Mouse (Mus musculus): ENCODE measurements at regions not wholly inside any gene's neighbourhood (a gene's known extent, or its start where the extent isn't known, plus 50 kb on each side); places are given as distances from the start of the nearest gene placed in this dataset.

DNA sequence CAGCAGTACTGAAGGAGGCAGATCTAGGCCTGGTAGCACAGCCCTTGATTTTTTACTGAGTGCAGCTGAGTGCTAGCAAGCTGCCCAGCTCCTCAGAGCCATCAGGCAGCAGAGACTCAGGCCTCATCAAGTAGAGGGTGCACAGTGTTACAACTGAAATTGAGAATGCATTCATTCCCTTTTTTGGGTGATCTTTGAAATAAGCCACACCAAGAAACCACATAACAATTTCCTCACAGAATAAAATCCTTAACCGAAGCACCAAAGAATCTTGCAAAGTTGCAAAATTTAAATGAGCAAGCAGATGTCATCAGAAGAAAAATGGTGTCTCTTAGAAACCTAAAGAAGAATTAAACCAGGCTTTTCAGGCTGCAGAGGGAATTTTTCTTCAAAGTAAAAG is 621.4 kb upstream of the Intu start:
- Histone ChIP-seq H3K27ac (no peak overlapping the region; the same call in 1 of the 2 replicates), H3K9me3 (no peaks in the 10 kb centered on the region), H3K9ac (no peak overlapping the region), H3K4me1 (0 out of 2 replicates have a peak, but pooled peaks cover 2% of the 10 kb centered on the region), H3K4me3 (no peak overlapping the region), H3K27me3 (no peaks in the 10 kb centered on the region), H3K4me2 (no peak overlapping the region), H3K36me3 (no peaks in the 10 kb centered on the region)
- WGBS, result 49% methylated on average over 1 of the region's 1 CpGs
- no peak for ATAC-seq (ENCODE audit: borderline replicate concordance, extremely low read depth, low FRiP score, low TSS enrichment)

DNA sequence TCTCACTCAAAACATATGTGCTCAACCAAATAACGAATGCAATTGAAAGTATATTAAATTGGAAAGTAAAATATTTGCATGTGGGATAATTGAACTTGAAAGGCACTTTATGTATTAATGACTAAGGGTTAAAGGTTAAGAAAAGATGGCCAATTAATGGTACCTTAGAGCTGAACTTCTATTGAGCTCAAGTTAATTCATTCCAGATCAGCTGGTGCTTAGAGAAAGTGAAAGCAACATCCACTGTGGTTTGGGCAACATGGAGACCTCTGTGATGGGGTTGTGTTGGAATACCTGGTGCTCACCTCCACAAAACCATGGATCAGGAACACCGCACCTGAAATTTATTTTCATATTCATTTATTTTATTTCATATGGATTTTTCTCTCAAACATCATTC is 612.5 kb upstream of the Intu start:
- Histone ChIP-seq H3K9ac (no peak overlapping the region), H3K9me3 (no peaks in the 10 kb centered on the region), H3K4me2 (no peak overlapping the region), H3K4me3 (no peak overlapping the region), H3K36me3 (no peaks in the 10 kb centered on the region), H3K4me1 (no peaks in the 10 kb centered on the region), H3K27me3 (no peaks in the 10 kb centered on the region), H3K27ac (no peak overlapping the region)
- 88% methylated on average over 2 of the region's 2 CpGs for WGBS
- no peak for ATAC-seq (ENCODE audit: borderline replicate concordance, extremely low read depth, low FRiP score, low TSS enrichment)

DNA sequence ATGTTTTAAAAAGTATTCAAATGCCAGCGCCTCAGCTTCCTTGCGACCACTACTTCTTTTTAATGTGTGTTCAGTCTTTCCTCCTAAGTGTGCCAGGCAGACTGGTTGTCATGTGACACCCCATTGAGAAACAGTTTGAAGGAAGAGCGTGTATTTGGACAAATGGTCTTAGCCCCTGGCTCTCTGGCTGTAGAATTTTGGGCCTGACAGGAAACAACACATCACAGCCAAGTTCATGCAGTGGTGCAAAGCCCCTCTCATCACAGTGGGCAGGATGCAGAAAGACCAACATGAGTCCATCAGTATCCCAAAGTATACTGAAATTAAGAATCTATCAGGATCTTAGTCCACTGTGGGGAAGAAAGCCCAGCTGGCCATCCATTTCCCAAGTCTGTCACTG is 605.6 kb upstream of the Intu start:
- no peak overlapping the region for H3K27ac ChIP-seq
- H3K9ac ChIP-seq, result no peak overlapping the region
- no peaks in the 10 kb centered on the region for H3K36me3 ChIP-seq
- ATAC-seq (ENCODE audit: borderline replicate concordance, extremely low read depth, low FRiP score, low TSS enrichment), result peak; percentile 64; the same call in 1 of the 2 replicates
- H3K4me1 ChIP-seq, result no peaks in the 10 kb centered on the region
- H3K9me3 ChIP-seq, result no peaks in the 10 kb centered on the region
- 31% methylated on average over 3 of the region's 3 CpGs for WGBS
- no peak overlapping the region for H3K4me3 ChIP-seq
- no peaks in the 10 kb centered on the region for H3K27me3 ChIP-seq
- H3K4me2 ChIP-seq, result no peak overlapping the region

DNA sequence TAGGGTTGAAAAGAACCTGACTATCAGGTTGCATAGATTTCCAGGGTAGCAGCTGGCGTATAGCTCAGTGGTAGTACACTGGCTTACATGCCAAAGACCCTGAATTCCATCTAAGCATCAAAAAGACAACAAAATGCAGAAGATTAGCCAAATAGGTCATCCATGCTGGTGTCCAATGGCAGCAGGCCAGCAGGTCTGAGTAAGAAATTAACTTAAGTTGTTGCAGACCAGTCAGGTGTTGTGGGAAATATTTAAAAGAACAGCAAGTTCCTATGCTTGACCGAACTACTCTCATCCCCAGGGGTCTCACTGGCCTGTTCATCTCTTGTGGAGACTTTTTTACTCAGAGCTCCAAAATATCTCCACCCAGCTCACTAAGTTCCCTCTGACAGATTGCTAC is 602.7 kb upstream of the Intu start:
- H3K27ac ChIP-seq, result no peak overlapping the region
- H3K4me2 ChIP-seq, result no peak overlapping the region
- no peaks in the 10 kb centered on the region for H3K27me3 ChIP-seq
- 91% methylated on average over 2 of the region's 2 CpGs for WGBS
- no peaks in the 10 kb centered on the region for H3K9me3 ChIP-seq
- no peak overlapping the region for H3K9ac ChIP-seq
- no peaks in the 10 kb centered on the region for H3K4me1 ChIP-seq
- H3K36me3 ChIP-seq, result no peaks in the 10 kb centered on the region
- H3K4me3 ChIP-seq, result no peak overlapping the region
- ATAC-seq (ENCODE audit: borderline replicate concordance, extremely low read depth, low FRiP score, low TSS enrichment), result no peak

DNA sequence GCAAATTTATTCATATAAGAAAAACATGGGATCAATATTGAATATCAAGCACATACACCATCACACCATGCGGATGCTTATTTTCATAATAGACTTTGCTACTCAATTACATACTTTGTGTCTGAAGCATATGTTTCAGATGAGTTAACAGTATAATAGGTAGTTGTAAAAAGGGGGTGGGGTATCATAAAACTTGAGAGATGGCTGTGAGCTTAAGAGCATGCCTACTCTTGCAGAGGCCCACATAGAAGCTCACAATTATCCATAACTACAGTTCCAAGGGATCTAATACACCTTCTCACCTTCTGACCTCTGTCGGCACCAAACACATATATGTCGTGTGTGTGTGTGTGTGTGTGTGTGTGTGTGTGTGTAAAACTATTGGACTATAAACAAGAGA is 597.7 kb upstream of the Intu start:
- no peak overlapping the region for H3K9ac ChIP-seq
- WGBS, result 91% methylated on average over 3 of the region's 3 CpGs
- ATAC-seq (ENCODE audit: borderline replicate concordance, extremely low read depth, low FRiP score, low TSS enrichment), result no peak
- H3K36me3 ChIP-seq, result no peaks in the 10 kb centered on the region
- H3K27ac ChIP-seq, result no peak overlapping the region
- H3K27me3 ChIP-seq, result no peaks in the 10 kb centered on the region
- no peaks in the 10 kb centered on the region for H3K9me3 ChIP-seq
- no peak overlapping the region for H3K4me2 ChIP-seq
- no peaks in the 10 kb centered on the region for H3K4me1 ChIP-seq
- H3K4me3 ChIP-seq, result no peak overlapping the region

DNA sequence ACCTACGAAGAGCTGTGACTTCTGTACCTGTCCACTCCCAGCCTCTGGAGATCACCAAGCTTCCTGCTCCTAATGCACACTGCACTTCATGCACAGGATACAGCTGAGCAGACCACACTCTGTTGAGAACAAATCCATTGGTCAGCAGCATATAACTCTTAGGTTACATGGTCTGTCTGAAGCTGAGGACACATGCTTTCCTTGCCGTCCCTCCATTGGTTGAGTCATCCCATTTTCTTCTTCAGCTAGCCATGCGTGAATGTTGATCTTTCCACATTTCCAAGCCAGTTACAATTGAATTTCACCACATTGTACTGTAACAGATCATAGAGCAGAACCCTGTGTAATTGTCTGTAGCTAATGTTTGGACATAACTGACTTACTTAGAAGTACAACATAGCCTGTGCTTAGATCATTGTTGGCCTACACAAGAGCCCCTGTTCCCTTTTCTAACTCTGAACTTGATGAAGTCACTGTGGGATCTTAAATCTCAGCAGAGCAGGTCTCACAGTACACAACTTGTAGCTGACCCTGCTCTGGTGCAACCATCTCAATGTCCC is 593.3 kb upstream of the Intu start:
- ATAC-seq (ENCODE audit: borderline replicate concordance, extremely low read depth, low FRiP score, low TSS enrichment), result no peak
- Histone ChIP-seq H3K4me3 (no peak overlapping the region), H3K36me3 (no peaks in the 10 kb centered on the region), H3K27me3 (no peaks in the 10 kb centered on the region), H3K4me1 (no peaks in the 10 kb centered on the region), H3K27ac (no peak overlapping the region), H3K4me2 (no peak overlapping the region), H3K9me3 (no peaks in the 10 kb centered on the region), H3K9ac (no peak overlapping the region)
- WGBS, result 83% methylated on average over 3 of the region's 3 CpGs

DNA sequence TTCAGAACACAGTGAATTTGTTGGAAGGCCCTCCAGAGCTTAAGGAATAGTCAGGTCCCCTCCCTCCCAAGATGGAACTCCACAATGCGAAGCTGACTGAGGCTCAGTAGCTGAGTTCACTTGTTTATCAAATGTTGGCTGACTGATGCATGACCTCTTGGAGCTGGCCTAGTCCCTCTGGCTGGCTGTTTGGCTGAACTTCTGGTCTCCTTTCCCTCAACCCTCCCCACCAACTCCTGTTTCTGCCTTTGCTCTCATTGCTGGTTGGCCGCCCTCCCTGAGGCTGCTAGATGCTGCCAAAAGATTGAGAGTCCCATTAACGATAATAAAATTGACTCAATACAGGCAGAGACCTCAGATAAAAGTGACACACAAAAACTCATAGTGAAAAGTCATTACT is 586.5 kb upstream of the Intu start:
- WGBS, result 47% methylated on average over 3 of the region's 3 CpGs
- H3K4me2 ChIP-seq, result no peak overlapping the region
- ATAC-seq (ENCODE audit: borderline replicate concordance, extremely low read depth, low FRiP score, low TSS enrichment), result peak; percentile 59; the same call in 1 of the 2 replicates

DNA sequence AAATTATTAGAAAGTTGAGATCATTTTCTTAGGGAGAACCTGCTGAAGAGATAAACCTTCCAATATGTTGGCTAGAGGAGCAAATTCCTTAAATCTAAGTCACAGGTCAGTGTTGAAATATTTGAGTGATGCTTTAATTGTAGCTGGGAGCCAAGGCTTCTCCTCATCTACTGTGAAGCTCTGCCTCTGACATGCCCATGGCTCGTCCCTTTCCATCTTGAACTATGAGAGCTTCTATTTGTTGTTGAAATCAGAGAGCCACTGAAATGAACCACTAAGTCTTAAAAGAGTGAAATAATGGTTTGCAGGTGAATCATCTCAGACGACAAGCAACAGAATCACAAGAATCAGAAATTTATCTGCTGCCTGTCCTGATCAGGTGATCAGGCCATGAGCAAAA is 579.0 kb upstream of the Intu start:
- Histone ChIP-seq H3K27me3 (no peaks in the 10 kb centered on the region), H3K27ac (no peak overlapping the region), H3K9ac (no peak overlapping the region), H3K4me2 (no peak overlapping the region), H3K36me3 (no peaks in the 10 kb centered on the region), H3K4me3 (no peak overlapping the region), H3K4me1 (no peaks in the 10 kb centered on the region), H3K9me3 (no peaks in the 10 kb centered on the region)
- WGBS, result 78% methylated on average over 2 of the region's 2 CpGs
- ATAC-seq (ENCODE audit: borderline replicate concordance, extremely low read depth, low FRiP score, low TSS enrichment), result no peak

More for the DNA sequence above, 586.5 kb upstream of the Intu start:
- Histone ChIP-seq H3K9ac (no peak overlapping the region), H3K27ac (no peak overlapping the region), H3K4me3 (no peak overlapping the region), H3K9me3 (no peaks in the 10 kb centered on the region), H3K36me3 (no peaks in the 10 kb centered on the region), H3K27me3 (no peaks in the 10 kb centered on the region), H3K4me1 (no peaks in the 10 kb centered on the region)

DNA sequence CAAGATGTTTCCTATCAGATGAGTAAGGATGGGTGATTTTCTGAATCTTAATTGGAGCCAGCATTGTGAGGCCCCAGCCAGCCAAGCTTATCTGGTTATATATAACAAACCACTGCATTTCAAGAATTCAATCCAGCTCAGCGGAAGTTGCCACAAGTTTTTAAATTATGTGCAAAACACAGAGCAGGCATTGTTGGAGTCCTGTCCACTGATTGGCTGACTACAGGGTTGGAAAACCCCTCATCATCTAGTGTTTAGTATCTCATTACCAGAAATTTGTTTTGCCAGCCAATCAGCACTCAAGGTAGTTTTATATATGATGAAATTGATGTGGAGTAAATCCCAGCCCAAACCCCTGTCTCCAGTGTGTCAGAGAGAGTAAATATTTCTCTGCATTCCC is 578.5 kb upstream of the Intu start:
- no peak overlapping the region for H3K27ac ChIP-seq
- ATAC-seq (ENCODE audit: borderline replicate concordance, extremely low read depth, low FRiP score, low TSS enrichment), result no peak

DNA sequence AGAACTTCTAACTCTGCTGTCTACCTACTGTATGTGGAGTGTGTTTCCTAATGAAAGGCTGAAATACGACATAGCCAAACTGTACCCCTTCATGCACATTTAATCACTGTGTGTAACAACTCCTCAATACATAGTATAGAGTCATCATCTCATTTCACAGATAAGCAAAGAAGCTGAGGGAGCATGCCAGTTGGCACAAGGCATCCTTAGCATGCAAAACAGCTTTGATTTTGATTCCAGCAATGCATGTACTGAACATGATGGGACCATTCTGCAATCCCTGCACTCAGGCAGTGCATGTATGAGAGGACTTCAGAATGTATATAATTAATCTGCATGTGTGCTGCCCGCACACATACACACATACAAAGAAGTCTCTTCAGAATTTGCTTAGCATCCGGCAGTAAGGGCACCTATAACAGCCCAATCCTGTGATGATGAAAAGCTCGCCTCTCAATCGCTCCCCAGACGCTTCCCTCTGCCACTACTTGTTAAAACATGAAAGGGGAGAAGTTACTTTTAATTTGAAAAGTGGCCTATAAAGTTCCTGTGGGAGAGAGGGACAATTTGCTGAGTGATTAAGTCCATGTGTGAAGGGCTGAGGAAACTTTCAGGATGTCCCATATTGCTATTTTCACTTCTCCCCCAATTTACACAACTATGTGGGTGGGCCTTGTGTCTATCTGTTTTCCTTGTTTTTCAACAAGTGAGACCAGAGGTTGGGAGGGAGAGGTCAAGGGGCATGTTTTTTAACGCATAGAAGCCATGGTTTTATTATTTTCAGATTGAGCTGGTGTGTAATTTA is 569.0 kb upstream of the Intu start:
- Histone ChIP-seq H3K27ac (no peak overlapping the region), H3K36me3 (no peaks in the 10 kb centered on the region), H3K27me3 (no peaks in the 10 kb centered on the region), H3K9me3 (no peaks in the 10 kb centered on the region), H3K9ac (no peak overlapping the region), H3K4me1 (no peaks in the 10 kb centered on the region), H3K4me3 (no peak overlapping the region), H3K4me2 (no peak overlapping the region)
- no peak for ATAC-seq (ENCODE audit: borderline replicate concordance, extremely low read depth, low FRiP score, low TSS enrichment)
- WGBS, result 49% methylated on average over 7 of the region's 7 CpGs

More for the DNA sequence above, 578.5 kb upstream of the Intu start:
- Histone ChIP-seq H3K4me2 (no peak overlapping the region), H3K9ac (no peak overlapping the region), H3K4me1 (no peaks in the 10 kb centered on the region), H3K36me3 (no peaks in the 10 kb centered on the region), H3K4me3 (no peak overlapping the region), H3K27me3 (no peaks in the 10 kb centered on the region), H3K9me3 (no peaks in the 10 kb centered on the region)
- 67% methylated on average over 1 of the region's 1 CpGs for WGBS

DNA sequence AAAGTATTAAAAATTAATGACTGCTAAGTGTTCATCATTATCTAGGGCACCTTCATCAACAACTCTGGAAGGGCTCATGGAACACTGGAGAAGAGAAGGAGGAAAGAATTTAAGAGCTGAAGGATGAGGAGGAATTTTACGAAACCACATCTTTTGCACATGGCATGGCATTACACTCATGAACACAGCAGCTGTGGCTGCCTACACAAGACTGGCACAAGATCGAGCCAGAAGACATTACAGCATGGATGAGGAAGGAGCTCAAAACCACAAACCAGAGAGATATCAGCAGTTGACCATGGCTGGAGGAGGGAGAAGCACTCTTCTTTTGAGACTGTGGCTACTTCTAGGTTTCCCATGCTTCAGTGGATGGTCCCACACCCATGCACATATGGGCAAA is 565.7 kb upstream of the Intu start:
- ATAC-seq (ENCODE audit: borderline replicate concordance, extremely low read depth, low FRiP score, low TSS enrichment), result no peak

DNA sequence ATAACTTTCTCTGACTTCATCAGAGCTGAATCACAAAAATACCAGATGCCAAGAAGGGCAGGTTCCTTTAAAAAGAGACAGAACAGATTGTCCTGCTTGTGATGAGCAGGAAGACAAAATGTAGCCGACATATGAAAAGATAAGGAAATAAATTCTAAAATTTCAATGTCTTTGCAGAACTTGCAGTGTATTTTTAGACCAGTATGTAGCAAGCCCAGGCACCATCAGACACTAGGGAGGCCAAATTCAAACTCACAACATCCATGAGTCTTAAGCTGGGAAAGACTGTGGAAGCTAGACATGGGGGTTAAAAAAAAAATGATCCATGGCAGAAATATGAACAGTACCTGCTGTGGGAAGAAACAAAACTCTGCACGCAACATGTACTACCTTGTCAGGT is 564.7 kb upstream of the Intu start:
- no peaks in the 10 kb centered on the region for H3K27me3 ChIP-seq
- H3K9me3 ChIP-seq, result no peaks in the 10 kb centered on the region
- H3K4me3 ChIP-seq, result no peak overlapping the region
- no peak overlapping the region for H3K4me2 ChIP-seq
- 82% methylated on average over 2 of the region's 2 CpGs for WGBS
- H3K9ac ChIP-seq, result no peak overlapping the region
- H3K4me1 ChIP-seq, result no peaks in the 10 kb centered on the region
- no peak for ATAC-seq (ENCODE audit: borderline replicate concordance, extremely low read depth, low FRiP score, low TSS enrichment)
- H3K36me3 ChIP-seq, result no peaks in the 10 kb centered on the region
- no peak overlapping the region for H3K27ac ChIP-seq

More for the DNA sequence above, 565.7 kb upstream of the Intu start:
- H3K4me2 ChIP-seq, result no peak overlapping the region
- WGBS, result 79% methylated on average over 2 of the region's 2 CpGs
- no peak overlapping the region for H3K27ac ChIP-seq
- no peaks in the 10 kb centered on the region for H3K9me3 ChIP-seq
- no peaks in the 10 kb centered on the region for H3K4me1 ChIP-seq
- no peaks in the 10 kb centered on the region for H3K27me3 ChIP-seq
- H3K36me3 ChIP-seq, result no peaks in the 10 kb centered on the region
- H3K9ac ChIP-seq, result no peak overlapping the region
- no peak overlapping the region for H3K4me3 ChIP-seq

Data from lung, embryonic 15.5 days (tissue).